Mouse (Mus musculus): ENCODE data around the gene Plcd3. TPM values are rescaled to one million over a fixed set of nuclear protein-coding genes. Genes with fewer than 3 reads are reported as not detected.

Plcd3 gene
- total and polyA plus RNA-seq, 3 experiments: 6.3 to 21.4 (median 14.3) TPM

DNA sequence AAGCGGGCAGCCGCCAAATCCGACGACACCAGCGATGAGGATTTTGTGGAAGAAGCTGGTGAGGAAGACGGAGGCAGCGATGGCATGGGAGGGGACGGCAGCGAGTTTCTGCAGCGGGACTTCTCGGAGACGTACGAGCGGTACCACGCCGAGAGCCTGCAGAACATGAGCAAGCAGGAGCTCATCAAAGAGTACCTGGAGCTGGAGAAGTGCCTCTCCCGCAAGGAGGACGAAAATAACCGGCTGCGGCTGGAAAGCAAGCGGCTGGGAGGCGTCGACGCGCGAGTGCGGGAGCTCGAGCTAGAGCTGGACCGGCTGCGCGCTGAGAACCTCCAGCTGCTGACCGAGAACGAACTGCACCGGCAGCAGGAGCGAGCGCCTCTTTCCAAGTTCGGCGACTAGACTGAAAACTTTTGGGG lies 16.1 kb upstream of the Plcd3 start:
- peak; percentile 64 for DNase-seq

DNA sequence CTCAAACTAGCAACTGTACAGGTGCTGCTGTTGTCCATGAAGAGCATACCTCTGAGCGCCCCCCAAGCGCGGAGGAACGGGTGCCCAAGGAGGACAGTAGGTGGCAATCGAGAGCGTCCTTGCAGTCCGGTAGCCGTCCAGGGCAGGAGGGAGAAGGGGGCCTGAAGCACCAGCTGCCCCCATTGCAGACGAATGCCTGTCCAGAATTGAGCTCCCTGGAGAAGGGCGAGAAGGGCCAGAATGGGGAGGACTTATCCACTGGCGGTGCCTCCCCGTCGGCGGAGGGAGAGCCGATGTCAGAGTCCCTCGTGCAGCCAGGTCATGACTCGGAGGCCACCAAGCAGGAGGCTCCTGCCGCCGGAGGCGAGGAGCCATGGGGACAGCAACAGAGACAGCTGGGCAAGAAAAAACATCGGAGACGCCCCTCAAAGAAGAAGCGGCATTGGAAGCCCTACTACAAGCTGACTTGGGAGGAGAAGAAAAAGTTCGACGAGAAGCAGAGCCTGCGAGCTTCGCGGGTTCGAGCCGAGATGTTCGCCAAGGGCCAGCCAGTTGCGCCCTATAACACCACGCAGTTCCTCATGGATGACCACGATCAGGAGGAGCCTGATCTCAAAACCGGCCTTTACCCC lies 15.6 kb upstream of the Plcd3 start:
- DNase-seq: peak; percentile 85

DNA sequence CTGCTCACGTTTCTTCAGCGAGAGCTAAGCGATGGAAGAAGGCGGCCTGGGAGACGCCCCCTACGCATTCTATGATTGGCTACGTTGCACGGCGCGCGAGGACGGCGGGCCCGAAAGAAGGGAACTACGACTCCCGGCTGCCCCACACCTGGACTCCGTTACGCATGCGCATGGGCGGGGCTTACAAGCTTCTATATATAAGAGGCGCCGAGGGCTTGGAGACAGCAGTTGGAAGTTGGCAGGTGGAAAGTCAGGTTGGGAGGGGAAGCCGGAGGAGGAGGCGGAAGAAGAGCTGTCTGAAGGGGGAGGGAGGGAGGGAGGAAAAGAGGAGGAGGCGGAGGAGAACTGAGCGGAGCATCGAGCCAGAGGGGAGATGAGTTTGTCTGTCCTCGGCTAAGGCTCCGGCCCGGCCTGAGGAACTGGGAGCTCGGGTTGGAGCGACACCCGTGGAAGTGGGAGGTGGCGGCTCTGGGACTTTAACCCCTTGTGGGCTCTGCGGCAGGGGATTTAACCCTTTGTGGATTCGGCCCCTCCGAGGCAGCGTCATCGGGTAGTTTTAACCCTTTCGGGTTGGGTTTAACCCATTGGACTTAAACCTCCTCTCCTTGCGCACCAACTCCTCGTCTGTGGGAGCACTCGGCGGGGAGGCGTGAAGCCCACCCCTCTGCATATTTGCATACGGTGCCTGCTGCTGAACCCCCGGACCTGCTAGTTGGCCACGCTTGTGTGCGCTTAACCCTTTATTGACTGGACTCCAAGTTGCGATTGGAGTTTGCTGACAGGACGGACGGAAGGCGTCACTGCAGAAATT lies 14.8 kb upstream of the Plcd3 start, which contains the start of gene Hexim1:
Gene Hexim1, plus strand, starts transcription at position 224 of the 811 bp plus-strand sequence.
- DNase-seq: peak; percentile 100

DNA sequence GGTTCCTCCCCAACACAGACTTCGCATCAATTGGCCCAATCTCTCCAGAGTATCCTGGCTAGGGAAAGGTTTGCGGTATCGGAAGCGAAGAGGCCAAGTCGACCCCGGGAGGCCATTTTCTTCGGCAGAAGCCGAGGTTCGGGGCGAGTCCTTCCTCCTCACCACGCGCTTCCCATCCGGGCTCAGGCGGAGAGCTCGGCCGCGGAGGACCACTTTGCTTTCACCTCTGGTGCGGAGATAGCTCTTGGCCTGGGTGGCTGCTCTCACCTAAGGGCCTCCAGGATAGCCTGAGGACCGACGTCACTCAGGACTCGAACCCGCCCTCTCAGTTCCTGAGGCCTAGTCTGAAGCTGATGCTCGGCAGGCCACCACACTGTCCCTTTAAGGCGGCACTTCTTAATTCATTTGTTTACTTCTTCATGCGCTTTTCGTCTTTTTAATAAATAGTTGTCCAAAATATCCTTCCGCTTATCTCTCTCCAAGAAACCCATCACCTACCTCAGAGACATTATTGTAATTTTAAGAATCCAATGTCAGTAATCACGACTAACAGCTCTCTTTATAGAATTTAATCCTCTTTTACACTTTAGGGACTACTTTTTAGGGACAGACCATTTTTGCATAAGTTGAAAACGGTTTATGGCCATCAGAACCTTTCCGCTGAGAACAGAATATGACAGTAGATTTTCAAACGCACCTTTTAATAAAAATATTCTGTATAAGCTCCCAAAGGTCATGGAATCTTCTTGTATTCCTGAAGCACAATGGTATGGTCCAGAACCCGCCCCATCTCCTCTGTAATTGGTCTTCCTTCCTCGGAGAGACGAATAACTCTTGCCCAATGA lies 13.9 kb upstream of the Plcd3 start:
- DNase-seq: peak; percentile 90

DNA sequence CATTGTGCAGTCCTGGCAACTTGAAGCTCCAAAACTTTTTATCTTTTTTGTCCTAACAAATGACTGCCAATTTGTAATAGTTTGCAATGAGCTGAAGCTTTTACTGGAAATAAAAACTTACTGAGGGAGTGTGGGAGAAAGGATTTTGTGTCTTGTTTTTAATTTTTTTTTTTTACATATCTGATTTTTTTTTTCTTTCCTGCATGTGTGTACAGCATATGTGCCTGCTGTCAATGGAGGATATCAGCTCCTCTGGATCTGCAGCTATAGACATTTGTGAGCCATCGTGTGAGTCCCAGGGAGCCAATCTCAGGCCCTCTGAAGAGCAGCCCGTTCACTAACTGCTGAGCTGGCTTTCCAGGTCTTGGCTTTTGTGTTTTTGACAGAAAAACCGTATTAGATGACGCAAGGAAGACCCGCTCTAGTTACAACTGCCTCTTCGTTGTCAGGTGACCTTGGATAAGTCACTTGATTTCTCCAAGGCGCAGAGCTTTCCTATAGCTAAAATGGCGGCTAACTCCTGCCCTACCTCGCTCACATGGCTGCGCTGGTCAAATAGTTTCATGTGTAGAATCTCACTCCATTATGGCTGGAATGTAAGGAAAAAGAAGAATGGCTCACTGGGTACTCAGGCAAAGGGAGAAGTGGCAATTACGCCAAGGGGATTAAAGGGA lies 12.9 kb upstream of the Plcd3 start:
- DNase-seq: no peak

DNA sequence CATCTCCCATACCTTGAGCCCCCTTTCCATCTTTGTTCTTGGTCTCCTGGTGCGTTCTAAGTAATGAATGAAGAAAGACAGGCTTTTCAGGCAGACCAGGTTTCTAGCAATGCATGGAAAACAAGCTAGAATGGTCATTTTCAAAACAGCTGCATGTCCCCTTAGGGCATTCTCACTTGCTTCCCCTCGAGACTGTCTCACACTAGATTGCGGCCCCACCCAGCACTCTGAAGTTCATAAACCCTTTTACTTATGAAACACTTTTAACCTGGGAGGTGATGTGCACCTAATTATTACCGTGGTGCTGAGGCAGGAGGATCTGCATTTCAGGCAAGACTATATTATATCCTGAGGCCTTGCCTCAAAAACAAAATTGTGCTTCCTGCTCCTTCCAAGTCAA lies 12.3 kb upstream of the Plcd3 start:
- DNase-seq: peak; percentile 7

DNA sequence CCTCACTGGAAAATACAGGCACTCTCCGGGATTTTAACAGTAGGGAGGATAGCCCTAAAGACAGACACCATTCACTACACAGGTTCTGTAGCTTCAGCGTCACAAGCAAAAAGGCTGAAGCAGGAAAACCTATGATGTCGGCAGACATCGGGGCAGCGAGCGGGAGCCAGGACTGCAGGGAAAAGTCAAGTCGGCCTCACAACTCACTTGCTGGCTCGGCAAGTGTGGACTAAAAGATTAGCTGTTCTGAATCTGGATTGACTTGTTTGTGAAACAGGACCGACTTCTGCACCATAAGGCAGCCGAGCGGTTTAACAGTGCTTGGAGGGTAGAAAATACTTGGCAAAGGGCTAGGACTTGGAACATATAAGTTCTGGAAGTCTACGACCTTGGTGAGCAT lies 11.5 kb upstream of the Plcd3 start:
- DNase-seq: peak; percentile 53

DNA sequence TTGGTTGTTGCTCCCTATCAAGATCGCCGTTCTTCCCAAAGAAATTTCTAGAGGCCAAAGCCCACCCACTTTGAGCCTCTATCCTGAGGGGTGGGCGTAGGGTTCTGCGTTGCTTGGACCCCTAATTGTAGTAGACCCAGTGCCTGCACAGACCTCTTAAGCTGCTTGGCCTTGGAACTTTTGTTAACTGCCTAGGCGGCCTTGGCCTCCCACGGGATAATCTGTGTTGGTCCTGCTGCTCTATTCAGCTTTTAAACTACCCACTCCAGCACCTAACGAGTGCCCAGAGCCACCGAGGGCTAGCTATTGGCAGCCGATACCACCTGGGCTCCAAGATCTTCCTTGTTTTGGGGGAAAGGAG lies 11.1 kb upstream of the Plcd3 start:
- DNase-seq: peak; percentile 80

DNA sequence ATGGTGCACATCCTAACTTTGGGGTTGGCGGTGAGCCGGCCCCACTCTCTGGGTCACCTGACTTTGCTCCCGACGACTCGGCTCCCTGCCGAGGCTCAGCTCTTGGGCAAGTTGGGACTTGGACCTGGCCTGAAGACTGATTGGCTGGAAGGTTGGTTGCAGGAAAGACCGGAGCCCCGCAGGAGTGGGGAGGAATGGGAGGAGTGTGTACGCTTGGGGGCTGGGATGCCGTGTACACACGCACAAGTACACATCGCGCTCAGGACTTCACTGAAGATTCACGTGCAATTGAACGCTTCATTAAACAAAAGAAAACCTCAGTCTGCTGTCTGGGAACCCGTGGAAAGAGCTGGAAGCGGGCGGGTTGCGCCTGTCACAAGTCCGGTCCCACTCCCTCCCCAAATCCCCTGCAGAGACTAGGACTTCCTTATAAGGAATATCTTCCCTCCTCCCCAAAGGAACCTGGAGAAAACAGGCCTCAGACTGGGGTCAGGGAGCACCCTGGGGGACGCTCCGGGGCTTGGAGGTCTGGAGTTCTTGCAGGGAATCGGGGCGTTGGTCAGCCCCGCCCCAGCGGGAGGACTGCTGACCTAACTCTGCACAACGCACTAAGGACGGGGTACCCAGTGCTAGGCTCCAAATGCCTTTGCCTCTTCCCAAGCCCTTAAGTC lies 10.6 kb upstream of the Plcd3 start:
- DNase-seq: peak; percentile 91

DNA sequence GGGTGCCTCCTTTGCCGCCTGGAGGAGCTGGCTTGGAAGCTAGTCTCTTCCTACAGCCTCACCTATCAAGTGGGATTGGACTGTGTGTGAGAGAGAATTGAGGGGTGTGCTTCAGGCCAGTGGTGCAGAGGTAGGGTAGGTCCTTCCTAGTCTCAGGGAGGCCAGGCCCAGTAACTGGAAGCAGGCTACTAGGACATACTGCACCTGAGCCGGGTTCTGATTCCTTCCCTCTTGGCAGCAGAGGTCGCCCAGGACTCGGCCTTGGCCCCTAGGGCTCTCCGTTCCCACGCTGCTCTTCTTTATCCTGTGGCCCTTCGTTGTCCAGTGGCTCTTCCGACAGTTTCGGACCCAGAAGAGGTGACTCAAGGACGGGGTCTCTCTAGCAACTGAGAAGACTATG lies 9.8 kb upstream of the Plcd3 start:
- peak; percentile 45 for DNase-seq

DNA sequence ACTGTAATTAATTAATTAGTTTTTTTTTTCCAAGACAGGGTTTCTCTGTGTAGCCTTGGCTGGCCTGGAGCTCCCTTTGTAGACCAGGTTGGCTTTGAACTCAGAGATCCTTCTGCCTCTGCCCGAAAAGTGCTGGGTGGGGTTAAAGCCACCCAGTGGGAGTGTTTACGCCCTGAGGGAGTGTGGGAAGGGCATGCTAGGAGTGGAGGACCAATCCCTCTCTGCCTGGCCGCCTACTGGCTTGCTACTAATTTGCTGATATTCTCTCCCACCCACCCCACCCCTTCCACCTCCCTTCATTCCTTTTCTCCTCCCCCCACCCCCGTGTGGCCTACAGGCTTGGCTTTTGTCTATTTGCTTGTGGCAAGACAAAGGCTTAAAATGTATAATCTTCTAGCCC lies 4.9 kb upstream of the Plcd3 start:
- DNase-seq: peak; percentile 11

DNA sequence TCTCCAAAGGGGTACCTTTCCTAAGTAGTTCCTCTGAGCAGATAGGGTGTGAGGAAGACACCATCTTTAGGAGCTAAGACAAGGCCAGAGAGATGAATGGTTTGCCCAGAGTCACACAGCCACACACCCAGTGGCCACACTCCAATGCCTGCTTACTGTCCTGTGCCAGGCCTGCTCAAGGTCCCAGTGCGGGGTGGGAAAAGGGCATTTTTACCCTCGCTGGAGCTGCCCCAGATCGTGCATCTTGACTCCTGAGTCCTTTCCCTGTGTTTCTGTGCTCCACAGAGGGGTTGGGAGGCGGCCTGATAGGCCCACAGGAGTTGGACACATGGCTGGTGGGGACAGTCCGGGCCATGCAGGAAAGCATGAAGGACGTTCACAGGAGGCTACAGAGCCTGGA lies 4.4 kb upstream of the Plcd3 start:
- DNase-seq: peak; percentile 52

DNA sequence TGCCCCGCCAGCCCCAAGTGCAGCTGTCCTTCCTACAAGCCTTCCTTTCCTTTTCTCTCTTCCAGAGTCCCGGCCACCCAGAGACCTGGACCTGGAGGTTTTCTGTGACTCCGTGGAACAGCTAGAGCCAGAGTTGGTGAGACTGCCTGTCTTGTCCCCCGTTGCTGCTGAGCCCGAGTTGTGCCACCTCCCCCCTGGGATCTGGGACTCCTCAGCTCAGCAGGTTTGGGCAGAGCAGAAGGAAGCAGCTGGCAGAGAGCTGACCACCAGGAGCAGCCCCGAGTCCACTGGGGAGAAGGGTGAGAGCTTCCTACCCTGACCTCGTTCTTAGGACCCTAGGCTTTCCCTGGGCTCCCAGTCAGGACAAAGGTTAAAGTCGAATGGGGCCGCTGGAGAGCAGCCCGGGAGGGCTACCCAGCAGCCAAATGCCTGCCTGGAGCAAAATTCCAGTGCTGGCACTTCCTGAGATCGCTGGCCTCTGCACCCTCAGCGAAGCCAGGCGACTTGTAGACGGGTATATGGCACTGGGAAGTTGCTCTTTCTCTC lies 3.8 kb upstream of the Plcd3 start:
- DNase-seq: peak; percentile 41

DNA sequence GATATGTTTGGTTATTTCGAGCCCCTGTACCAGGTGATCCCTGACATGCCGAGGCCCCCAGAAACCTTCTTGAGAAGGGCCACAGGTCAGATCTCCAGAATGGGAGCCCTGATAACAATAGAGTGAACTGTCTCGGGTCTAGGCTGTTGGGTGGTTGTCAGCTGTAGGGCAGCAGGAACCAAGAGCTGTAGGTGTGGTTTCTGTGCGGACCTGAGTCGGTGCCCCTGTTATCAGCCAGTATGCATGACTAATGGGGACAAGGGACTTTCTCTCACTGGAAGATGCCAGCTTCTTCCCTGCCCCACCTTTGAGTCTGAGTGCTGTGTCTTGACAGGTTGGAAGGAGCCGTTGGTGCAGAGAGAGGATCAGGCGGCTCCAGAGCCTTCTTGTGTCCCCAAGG lies 3.0 kb upstream of the Plcd3 start:
- peak; percentile 10 for DNase-seq

DNA sequence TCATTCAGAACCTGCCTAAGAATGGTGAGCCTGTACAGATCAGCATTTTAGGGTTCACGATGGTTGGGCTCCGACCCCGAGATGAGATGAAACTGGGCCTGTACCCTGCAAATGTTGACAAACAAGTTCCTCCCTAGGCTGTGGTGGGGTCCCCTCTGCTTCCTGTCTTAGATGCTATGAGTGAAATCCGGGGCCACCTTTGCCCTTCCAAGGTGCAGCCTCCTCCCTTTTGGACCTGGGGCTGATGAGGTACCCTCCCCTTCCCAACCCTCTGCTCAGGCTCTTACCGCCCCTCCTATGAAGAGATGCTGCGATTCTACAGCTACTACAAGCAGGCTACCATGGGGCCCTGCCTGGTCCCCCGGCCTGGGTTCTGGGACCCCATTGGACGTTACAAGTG lies 2.2 kb upstream of the Plcd3 start:
- peak; percentile 15 for DNase-seq

DNA sequence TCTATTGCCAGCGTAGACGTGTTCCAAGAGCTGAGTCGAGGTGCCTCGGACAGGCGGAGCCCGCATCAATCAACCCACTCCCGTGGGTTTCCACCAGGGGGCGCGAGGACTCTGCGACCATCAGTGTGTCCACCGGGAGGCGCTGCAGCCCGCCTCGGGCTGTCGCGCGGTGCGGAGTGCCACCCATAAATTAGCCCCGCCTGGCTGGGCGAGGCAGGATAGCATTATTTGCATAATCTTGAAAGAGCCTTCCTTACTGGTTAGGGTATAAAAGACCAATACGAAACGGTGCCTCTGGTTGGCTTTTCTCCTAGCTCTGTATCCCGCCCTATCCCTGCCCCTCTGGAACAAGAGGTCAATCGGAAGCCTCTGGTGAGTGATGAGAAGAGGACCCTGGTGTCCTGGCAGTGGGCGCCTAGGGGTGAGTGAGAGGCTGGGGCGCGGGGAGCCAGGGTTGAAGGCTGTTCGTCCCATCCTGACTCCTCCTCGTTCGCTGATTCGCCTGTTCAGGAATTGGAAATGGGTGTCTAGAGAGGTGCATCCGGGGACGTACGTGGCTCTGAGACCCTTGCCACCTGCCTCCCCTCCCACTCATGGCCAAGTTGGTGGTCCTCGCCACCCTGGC lies 1.4 kb upstream of the Plcd3 start:
- peak; percentile 99 for DNase-seq

DNA sequence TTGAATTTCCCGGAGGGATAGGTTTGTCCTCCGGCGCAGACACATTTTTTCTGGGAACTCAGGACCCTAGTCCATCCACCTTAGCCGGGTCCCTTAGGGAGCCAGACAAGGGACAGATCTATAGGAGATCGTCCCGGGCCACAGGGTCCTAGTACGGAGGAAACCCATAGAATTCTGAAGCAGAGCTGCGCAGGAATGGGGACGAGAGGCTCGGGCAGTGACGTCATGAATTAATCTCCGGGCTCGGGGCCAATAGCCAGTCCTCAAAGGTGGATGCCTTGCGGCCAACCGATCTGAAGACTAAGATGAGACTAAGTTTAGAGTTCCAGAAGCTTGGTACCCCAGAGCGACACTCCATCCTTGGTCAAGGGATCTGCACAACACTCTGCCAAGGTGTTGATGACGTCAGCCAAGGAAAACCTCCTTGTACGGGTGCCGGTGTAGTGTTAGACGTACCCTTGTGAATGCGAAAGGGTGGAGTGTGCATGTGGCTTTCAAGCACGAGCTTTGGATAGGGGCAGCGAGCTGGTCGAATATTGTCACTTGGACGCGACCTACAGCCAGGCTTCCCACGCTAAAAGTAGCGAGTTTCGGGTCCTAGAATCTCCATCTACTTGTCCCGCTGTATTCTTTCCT lies 526 bp upstream of the Plcd3 start:
- peak; percentile 87 for DNase-seq

DNA sequence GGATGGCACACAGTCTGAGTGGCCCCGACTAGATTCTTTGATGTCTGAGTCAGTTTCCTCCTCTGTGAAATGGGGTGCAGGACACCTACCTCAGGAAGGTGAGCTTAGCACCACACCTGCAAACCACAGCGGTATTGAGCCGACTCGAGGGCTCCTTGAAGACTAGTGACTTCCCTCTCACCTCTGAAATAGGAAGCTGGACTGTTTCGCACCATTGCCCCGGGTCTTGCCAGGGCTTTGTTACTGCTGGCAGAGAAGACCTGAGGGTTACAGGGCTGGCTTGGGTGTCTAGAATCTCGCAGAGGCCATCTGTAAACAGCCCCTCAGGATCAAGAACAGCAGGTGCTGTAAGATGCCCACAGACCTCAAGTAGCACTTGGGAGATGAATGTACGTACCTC lies 1.1 kb downstream of the Plcd3 start:
- DNase-seq: no peak

DNA sequence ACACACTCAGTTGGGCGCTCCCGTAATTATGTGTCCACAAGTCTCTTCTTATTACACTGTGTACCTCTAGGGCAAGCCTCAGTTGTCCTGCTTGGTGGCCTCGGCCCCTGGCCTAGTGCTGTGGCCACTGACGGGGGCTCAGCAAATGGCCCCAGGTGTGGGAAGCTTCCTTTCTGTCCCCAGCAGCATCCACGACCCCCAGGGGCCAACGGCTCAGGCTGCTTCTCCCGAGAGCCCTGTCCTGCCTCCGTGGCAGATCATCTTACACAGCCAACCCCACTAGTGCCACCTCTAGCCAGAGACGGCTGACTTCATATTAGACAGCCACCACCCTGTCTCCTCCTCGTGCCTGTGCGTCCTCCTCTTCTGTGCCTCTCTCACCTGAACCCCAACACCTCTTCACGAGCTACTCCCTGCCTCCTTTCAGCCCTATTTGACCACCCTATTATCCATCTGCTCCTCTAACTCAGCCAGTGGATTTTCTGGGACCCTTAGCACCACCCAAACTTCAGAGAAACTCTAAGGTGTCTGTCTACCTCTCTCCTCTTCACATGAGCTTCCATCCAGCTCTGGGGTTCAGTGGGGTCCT lies 2.0 kb downstream of the Plcd3 start:
- no peak for DNase-seq

All from adrenal gland, adult 2 months (tissue).